Mouse (Mus musculus): ENCODE results near the gene Kntc1.
"Not testable (repeated sequence)": the region's sequence is repeated elsewhere in the genome, so short reads cannot be mapped to it uniquely, and the experiment has no call there.

Gene Kntc1

GRCm38 (mm10) chr5:123749065-123750064 is at the start of gene Kntc1, which contains the start of gene Rsrc2:
Gene Kntc1, plus strand, starts transcription at chr5:123749716.
Gene Rsrc2, minus strand, starts transcription at chr5:123749414.
- peak; percentile 99 for DNase-seq (ENCODE audit: low read depth, low spot score)

GRCm38 (mm10) chr5:123700625-123701024 is 48.9 kb upstream of the Kntc1 start:
- no peak for DNase-seq (ENCODE audit: low read depth, low spot score)

- no peak for DNase-seq (ENCODE audit: low read depth, low spot score)
Observed at GRCm38 (mm10) chr5:123708598-123708997, 40.9 kb upstream of the Kntc1 start.

- no peak for DNase-seq (ENCODE audit: low read depth, low spot score)
Observed at GRCm38 (mm10) chr5:123709571-123709970, 39.9 kb upstream of the Kntc1 start.

GRCm38 (mm10) chr5:123713782-123714181 is 35.7 kb upstream of the Kntc1 start:
- no peak for DNase-seq (ENCODE audit: low read depth, low spot score)

GRCm38 (mm10) chr5:123714622-123715021 is 34.9 kb upstream of the Kntc1 start:
- no peak for DNase-seq (ENCODE audit: low read depth, low spot score)

- peak; percentile 96 for DNase-seq (ENCODE audit: low read depth, low spot score)
Observed at GRCm38 (mm10) chr5:123720328-123721311, 28.9 kb upstream of the Kntc1 start, which contains the start of gene Zcchc8. Gene Zcchc8, minus strand, starts transcription at chr5:123721100.

GRCm38 (mm10) chr5:123723816-123724215 is 25.7 kb upstream of the Kntc1 start:
- not testable (repeated sequence) for DNase-seq (ENCODE audit: low read depth, low spot score)

GRCm38 (mm10) chr5:123730981-123731380 is 18.5 kb upstream of the Kntc1 start:
- no peak for DNase-seq (ENCODE audit: low read depth, low spot score)

GRCm38 (mm10) chr5:123744358-123744757 is 5.2 kb upstream of the Kntc1 start:
- no peak for DNase-seq (ENCODE audit: low read depth, low spot score)

GRCm38 (mm10) chr5:123746253-123746652 is 3.3 kb upstream of the Kntc1 start:
- peak; percentile 52 for DNase-seq (ENCODE audit: low read depth, low spot score)

- DNase-seq (ENCODE audit: low read depth, low spot score), result no peak
Observed at GRCm38 (mm10) chr5:123747604-123748003, 1.9 kb upstream of the Kntc1 start.

- DNase-seq (ENCODE audit: low read depth, low spot score), result peak; percentile 16
Observed at GRCm38 (mm10) chr5:123748339-123749064, 1.0 kb upstream of the Kntc1 start.

- DNase-seq (ENCODE audit: low read depth, low spot score), result peak; percentile 57
Observed at GRCm38 (mm10) chr5:123765506-123765905, 16.0 kb downstream of the Kntc1 start.

- not testable (repeated sequence) for DNase-seq (ENCODE audit: low read depth, low spot score)
Observed at GRCm38 (mm10) chr5:123766455-123766854, 16.9 kb downstream of the Kntc1 start.

GRCm38 (mm10) chr5:123773441-123773840 is 23.9 kb downstream of the Kntc1 start:
- no peak for DNase-seq (ENCODE audit: low read depth, low spot score)

GRCm38 (mm10) chr5:123780716-123781115 is 31.2 kb downstream of the Kntc1 start:
- DNase-seq (ENCODE audit: low read depth, low spot score), result peak; percentile 67

GRCm38 (mm10) chr5:123781864-123782263 is 32.3 kb downstream of the Kntc1 start:
- peak; percentile 79 for DNase-seq (ENCODE audit: low read depth, low spot score)

GRCm38 (mm10) chr5:123788976-123789375 is 39.5 kb downstream of the Kntc1 start:
- peak; percentile 41 for DNase-seq (ENCODE audit: low read depth, low spot score)

GRCm38 (mm10) chr5:123793081-123793480 is 43.6 kb downstream of the Kntc1 start:
- DNase-seq (ENCODE audit: low read depth, low spot score), result no peak

- no peak for DNase-seq (ENCODE audit: low read depth, low spot score)
Observed at GRCm38 (mm10) chr5:123806334-123806733, 56.8 kb downstream of the Kntc1 start.
